Mouse (Mus musculus) hindbrain, embryonic 11.5 days (tissue): ENCODE results near the gene Prpf4. TPM values are rescaled to one million over a fixed set of nuclear protein-coding genes. Genes with fewer than 3 reads are reported as not detected.

ENCODE experiments used
- ATAC-seq: fragments of 200-750 bp; cut with Nextera tagmentation; 2 replicates; pipeline ENCODE4 v1.8.0; 2017; ENCODE audit warnings: mild to moderate bottlenecking, moderate TSS enrichment, moderate library complexity; ENCODE audit not compliant: low FRiP score
- DNase-seq: peaks from one replicate; pipeline ENCODE4 v3.0.0-alpha.2; 2015; ENCODE audit warnings: low spot score
- H3K27ac ChIP-seq: fragments of 300-500 bp; sonication (generic); 2 replicates; pipeline ENCODE4 v1.5.1; 2014; ENCODE audit warnings: mild to moderate bottlenecking, low read depth, low read length
- H3K27me3 ChIP-seq: fragments of 300-500 bp; sonication (generic); 2 replicates; pipeline ENCODE4 v1.6.1; 2014; ENCODE audit warnings: mild to moderate bottlenecking, low read length, moderate library complexity, mixed read lengths; ENCODE audit not compliant: control insufficient read depth, insufficient read depth
- H3K36me3 ChIP-seq: fragments of 300-500 bp; sonication (generic); 2 replicates; pipeline ENCODE4 v1.6.1; 2014; ENCODE audit warnings: mild to moderate bottlenecking, low read length, moderate library complexity, mixed read lengths; ENCODE audit not compliant: control insufficient read depth, insufficient read depth
- H3K4me1 ChIP-seq: fragments of 300-500 bp; sonication (generic); replicated peaks from 2 replicates; pipeline ENCODE4 v1.6.1; 2014; ENCODE audit warnings: low read length, mixed read lengths; ENCODE audit not compliant: control insufficient read depth, insufficient read depth
- H3K4me2 ChIP-seq: fragments of 300-500 bp; sonication (generic); replicated peaks from 2 replicates; pipeline ENCODE4 v1.6.1; 2014; ENCODE audit warnings: mild to moderate bottlenecking, low read depth, low read length
- H3K4me3 ChIP-seq: fragments of 300-500 bp; sonication (generic); 2 replicates; pipeline ENCODE4 v1.5.1; 2014; ENCODE audit warnings: low read depth, low read length
- H3K9ac ChIP-seq: fragments of 300-500 bp; sonication (generic); 2 replicates; pipeline ENCODE4 v1.6.1; 2014; ENCODE audit warnings: low read depth, low read length
- H3K9me3 ChIP-seq: fragments of 300-500 bp; sonication (generic); 2 replicates; pipeline ENCODE4 v1.6.1; 2016; ENCODE audit warnings: low read length; ENCODE audit not compliant: control insufficient read depth
- WGBS: fragments of 180-500 bp; shearing (Covaris S2); extraction: QIAGEN DNeasy Blood & Tissue Kit; methylation state at CpG from one replicate; pipeline ENCODE4 v1.1.7; 2014; 5-methylcytosine and 5-hydroxymethylcytosine counted together
- polyA plus RNA-seq: library from polyadenylated mRNA; unstranded; fragments of >200 nt; fragmentation: Nextera tagmentation; extraction: Ambion mirVana; gene quantifications from 2 replicates; pipeline ENCODE4 v1.2.1, GENCODE M21; 2014

Gene Prpf4
- polyA plus RNA-seq, 1 experiment from 2014 or later, result 25.5 TPM

DNA sequence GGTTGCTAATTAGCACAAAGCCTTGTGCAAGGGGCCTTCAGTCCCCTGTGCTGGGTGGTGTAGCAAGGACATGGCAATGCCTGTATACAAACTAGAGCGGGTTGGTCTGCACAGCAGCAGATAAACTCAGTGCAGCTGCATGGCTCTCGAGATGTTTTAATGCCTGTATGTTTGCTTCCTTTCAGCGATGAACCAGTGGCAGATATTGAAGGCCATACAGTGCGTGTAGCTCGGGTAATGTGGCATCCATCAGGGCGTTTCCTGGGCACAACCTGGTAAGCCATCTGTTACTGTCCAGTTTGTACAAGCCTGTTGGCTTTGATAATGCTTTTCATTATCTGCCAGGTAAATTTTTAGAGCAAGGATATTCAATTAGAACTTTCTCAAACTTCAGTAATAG lies 10.5 kb downstream of the Prpf4 start:
- Histone ChIP-seq H3K9ac (no peak overlapping the region), H3K4me3 (no peak overlapping the region), H3K27ac (no peak overlapping the region), H3K4me2 (no peak overlapping the region), H3K27me3 (no peaks in the 10 kb centered on the region), H3K4me1 (no peaks in the 10 kb centered on the region), H3K36me3 (peaks cover 21% of the 10 kb centered on the region; the same call in 1 of the 2 replicates), H3K9me3 (no peaks in the 10 kb centered on the region)
- no peak for DNase-seq
- 95% methylated on average over 6 of the region's 6 CpGs for WGBS
- no peak for ATAC-seq

DNA sequence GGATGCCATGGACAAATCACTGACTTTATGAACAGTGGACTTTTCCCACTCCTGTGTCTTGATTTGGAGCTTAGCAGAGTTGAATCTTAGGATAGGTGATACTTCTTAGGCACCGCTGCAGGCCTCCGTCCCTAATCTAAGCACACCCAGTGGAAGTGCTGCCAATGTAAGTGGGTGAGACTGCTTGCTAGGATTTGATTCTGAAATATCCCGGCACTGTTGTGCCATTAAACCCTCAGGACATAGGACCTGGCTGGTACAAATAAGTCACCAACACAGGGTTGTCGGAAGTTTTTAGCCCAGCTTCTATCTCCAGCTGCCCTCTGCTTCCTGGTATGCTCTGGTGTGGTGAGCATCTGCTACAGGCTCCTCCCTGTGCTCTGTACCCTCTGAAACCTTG lies 17.3 kb downstream of the Prpf4 start:
- Histone ChIP-seq H3K4me2 (no peak overlapping the region), H3K4me3 (no peak overlapping the region), H3K36me3 (peaks cover 7% of the 10 kb centered on the region; the same call in 1 of the 2 replicates), H3K9ac (no peak overlapping the region), H3K27me3 (no peaks in the 10 kb centered on the region), H3K4me1 (no peaks in the 10 kb centered on the region), H3K27ac (no peak overlapping the region), H3K9me3 (no peaks in the 10 kb centered on the region)
- DNase-seq (no peak), ATAC-seq (no peak)
- 95% methylated on average over 4 of the region's 4 CpGs for WGBS

DNA sequence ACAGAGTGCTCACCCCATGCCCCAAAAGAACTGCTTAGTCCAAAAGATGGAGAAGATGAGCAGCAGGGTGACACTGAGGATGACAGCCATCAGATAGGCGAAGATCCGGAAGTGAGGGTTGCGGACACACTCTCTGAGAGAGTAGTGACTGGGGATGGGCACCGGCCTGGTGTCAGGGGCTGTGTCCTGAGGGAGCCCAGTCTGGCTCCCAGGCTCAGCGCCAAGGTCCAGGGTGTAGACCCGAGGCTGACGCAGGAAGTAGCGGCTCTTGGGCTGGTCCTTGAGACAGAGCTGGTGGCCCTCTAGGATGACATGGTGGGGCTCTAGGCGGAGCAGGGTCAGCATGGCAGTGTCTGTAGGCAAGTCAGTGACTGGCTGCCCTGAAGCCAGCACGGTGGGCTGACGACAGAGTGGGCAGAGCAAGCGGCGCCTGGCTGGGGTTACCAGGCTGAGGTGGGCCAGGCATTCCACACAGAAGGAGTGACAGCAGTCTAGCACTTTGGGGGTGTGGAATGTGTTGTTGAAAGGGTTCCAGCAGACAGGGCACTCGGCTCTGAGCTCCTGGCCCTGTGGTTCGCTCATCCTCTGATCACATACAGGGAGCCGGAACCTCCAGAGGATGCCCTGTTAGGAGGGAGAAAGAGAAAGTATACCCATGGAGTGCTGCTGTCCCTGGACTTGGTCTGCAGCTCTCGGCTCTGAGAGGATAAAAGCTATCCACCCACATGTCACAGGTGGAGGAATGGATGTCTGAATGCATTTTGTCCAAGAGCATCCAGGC lies 19.6 kb downstream of the Prpf4 start:
- no peak overlapping the region for H3K4me3 ChIP-seq
- DNase-seq, result no peak
- WGBS, result 79% methylated on average over 17 of the region's 17 CpGs
- ATAC-seq, result no peak
- H3K4me1 ChIP-seq, result no peaks in the 10 kb centered on the region
- peaks cover 7% of the 10 kb centered on the region; the same call in 1 of the 2 replicates for H3K36me3 ChIP-seq
- no peak overlapping the region for H3K9ac ChIP-seq
- no peak overlapping the region for H3K27ac ChIP-seq
- H3K9me3 ChIP-seq, result no peaks in the 10 kb centered on the region
- H3K4me2 ChIP-seq, result no peak overlapping the region
- H3K27me3 ChIP-seq, result no peaks in the 10 kb centered on the region

GRCm38 (mm10) chr4:62429616-62430015 lies 21.0 kb downstream of the Prpf4 start:
- Histone ChIP-seq H3K4me1 (no peaks in the 10 kb centered on the region), H3K4me3 (no peak overlapping the region), H3K36me3 (no peaks in the 10 kb centered on the region), H3K9me3 (no peaks in the 10 kb centered on the region), H3K27me3 (no peaks in the 10 kb centered on the region), H3K9ac (no peak overlapping the region), H3K27ac (no peak overlapping the region), H3K4me2 (no peak overlapping the region)
- ATAC-seq, result no peak
- WGBS, result 92% methylated on average over 9 of the region's 9 CpGs
- no peak for DNase-seq

DNA sequence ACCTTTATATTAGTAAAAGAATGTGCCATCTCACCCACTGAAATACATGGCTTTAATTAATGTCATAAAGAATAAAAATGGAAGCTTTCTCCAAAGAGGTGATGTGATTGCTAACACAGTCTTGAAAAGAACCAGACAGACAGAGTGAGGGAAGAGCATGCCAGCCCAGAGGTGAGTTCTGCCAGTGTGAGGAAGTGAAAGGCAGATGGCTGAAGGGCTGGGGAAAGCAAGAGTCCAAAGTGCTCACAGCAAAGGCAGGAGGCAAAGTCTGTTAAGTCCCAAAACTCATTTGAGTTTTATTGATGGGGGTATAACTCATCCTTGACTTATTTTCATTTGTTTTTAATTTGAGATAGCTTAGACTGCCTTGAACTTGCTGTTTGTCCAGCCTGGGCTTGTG lies 22.1 kb downstream of the Prpf4 start:
- no peaks in the 10 kb centered on the region for H3K36me3 ChIP-seq
- no peaks in the 10 kb centered on the region for H3K9me3 ChIP-seq
- no peak overlapping the region for H3K4me3 ChIP-seq
- no peak for DNase-seq
- H3K9ac ChIP-seq, result no peak overlapping the region
- no peak overlapping the region for H3K27ac ChIP-seq
- no peak for ATAC-seq
- no peaks in the 10 kb centered on the region for H3K27me3 ChIP-seq
- no peaks in the 10 kb centered on the region for H3K4me1 ChIP-seq
- no peak overlapping the region for H3K4me2 ChIP-seq

DNA sequence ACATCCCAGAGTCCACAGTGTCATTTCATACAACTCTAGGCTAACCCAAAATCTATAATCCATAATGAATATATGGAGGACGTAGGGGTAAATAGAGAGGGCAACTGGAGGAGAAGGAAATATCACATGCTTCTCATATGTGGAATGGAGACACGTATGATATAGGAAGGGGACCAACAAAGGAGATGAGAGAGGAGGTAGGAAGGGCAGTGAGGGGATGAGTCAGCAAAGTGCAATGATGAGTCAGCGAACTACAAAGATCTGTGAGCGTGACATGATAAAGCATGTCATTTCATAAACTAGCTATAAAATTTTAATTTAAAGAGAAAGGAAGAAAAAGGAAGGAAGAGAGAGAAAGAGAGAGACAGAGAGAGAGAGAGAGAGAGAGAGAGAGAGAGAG lies 22.9 kb downstream of the Prpf4 start:
- DNase-seq, result no peak
- H3K9me3 ChIP-seq, result no peaks in the 10 kb centered on the region
- H3K4me1 ChIP-seq, result no peaks in the 10 kb centered on the region
- H3K36me3 ChIP-seq, result no peaks in the 10 kb centered on the region
- no peaks in the 10 kb centered on the region for H3K27me3 ChIP-seq
- H3K9ac ChIP-seq, result no peak overlapping the region
- H3K4me2 ChIP-seq, result no peak overlapping the region
- ATAC-seq, result no peak
- no peak overlapping the region for H3K27ac ChIP-seq
- WGBS, result 83% methylated on average over 4 of the region's 4 CpGs
- no peak overlapping the region for H3K4me3 ChIP-seq

GRCm38 (mm10) chr4:62433939-62434870 lies 25.6 kb downstream of the Prpf4 start:
- Histone ChIP-seq H3K4me1 (no peaks in the 10 kb centered on the region), H3K4me3 (no peak overlapping the region), H3K9ac (no peak overlapping the region), H3K27ac (no peak overlapping the region), H3K36me3 (no peaks in the 10 kb centered on the region), H3K9me3 (no peaks in the 10 kb centered on the region), H3K4me2 (no peak overlapping the region), H3K27me3 (no peaks in the 10 kb centered on the region)
- no peak for DNase-seq
- no peak for ATAC-seq
- WGBS, result 83% methylated on average over 7 of the region's 7 CpGs

GRCm38 (mm10) chr4:62435081-62435480 lies 26.5 kb downstream of the Prpf4 start, which contains the start of gene Rnf183:
Gene Rnf183 (minus strand): TSS chr4:62435252.
- Histone ChIP-seq H3K36me3 (no peaks in the 10 kb centered on the region), H3K4me3 (no peak within 1 kb of the TSS), H3K4me2 (no peak within 1 kb of the TSS), H3K27ac (no peak within 1 kb of the TSS), H3K9me3 (no peaks in the 10 kb centered on the region), H3K27me3 (no peaks in the 10 kb centered on the region), H3K9ac (no peak within 1 kb of the TSS), H3K4me1 (no peaks in the 10 kb centered on the region)
- DNase-seq (no peak), ATAC-seq (no peak)
- 88% methylated on average over 6 of the region's 6 CpGs for WGBS
